Mouse (Mus musculus): ENCODE results near the gene Dact3. TPM values are rescaled to one million over a fixed set of nuclear protein-coding genes. Genes with fewer than 3 reads are reported as not detected.

The Dact3 gene
- polyA plus RNA-seq, 1 experiment = 19.2 TPM

DNA sequence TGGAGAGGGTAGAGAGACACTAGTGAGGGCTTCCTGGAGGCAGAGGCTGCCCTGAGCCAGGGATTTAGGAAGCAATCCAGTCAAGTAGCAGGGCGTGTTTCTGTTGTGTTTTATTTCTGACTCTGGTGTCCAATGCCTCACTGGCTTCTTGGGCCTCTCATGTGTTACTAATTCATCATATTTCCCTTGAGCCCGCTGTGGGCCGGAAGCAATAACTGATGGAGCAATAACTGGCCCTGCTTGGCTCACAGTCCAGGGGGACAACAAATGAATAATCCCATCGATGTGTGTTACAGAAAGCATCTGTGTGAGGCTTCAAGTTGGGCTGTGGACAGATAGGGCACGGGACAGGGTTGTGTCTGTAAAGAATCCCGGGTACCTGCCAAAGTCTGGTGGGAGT lies 37.2 kb downstream of the Dact3 start:
- H3K9me3 ChIP-seq (replicated peaks; ENCODE audit: control insufficient read depth, insufficient read depth, low read length, poor library complexity, severe bottlenecking) = no peaks in the 10 kb centered on the region
- no peak overlapping the region for H3K27ac ChIP-seq (ENCODE audit: insufficient read depth, low read length)
- peaks cover 11% of the 10 kb centered on the region for H3K36me3 ChIP-seq (ENCODE audit: control insufficient read depth, insufficient read depth, low read length, poor library complexity, severe bottlenecking)
- no peak overlapping the region for H3K4me3 ChIP-seq (ENCODE audit: low read depth, low read length)
- no peak for TF ChIP-seq POLR2A (IDR thresholded peaks at IDR 0.05; ENCODE audit: insufficient read depth, low read length)
- no peak for TF ChIP-seq CTCF (IDR thresholded peaks at IDR 0.05; ENCODE audit: low read depth, low read length)
- no peak for TF ChIP-seq EP300 (IDR thresholded peaks at IDR 0.05; ENCODE audit: insufficient read depth, low read depth, low read length)
- H3K4me1 ChIP-seq (ENCODE audit: control insufficient read depth, insufficient read depth, low read length) = no peaks in the 10 kb centered on the region
- no peaks in the 10 kb centered on the region for H3K27me3 ChIP-seq (ENCODE audit: control insufficient read depth, insufficient read depth, low read length, poor library complexity, severe bottlenecking)
- no peak overlapping the region for H3K9ac ChIP-seq (ENCODE audit: low read depth, poor library complexity, severe bottlenecking)

GRCm38 (mm10) chr7:16913806-16914452 lies 38.8 kb downstream of the Dact3 start:
- H3K9ac ChIP-seq (ENCODE audit: low read depth, poor library complexity, severe bottlenecking) = no peak overlapping the region
- no peaks in the 10 kb centered on the region for H3K27me3 ChIP-seq (ENCODE audit: control insufficient read depth, insufficient read depth, low read length, poor library complexity, severe bottlenecking)
- H3K4me3 ChIP-seq (ENCODE audit: low read depth, low read length) = no peak overlapping the region
- H3K4me1 ChIP-seq (ENCODE audit: control insufficient read depth, insufficient read depth, low read length) = no peaks in the 10 kb centered on the region
- no peaks in the 10 kb centered on the region for H3K9me3 ChIP-seq (replicated peaks; ENCODE audit: control insufficient read depth, insufficient read depth, low read length, poor library complexity, severe bottlenecking)
- TF ChIP-seq EP300 (IDR thresholded peaks at IDR 0.05; ENCODE audit: insufficient read depth, low read depth, low read length) = no peak
- no peak for TF ChIP-seq POLR2A (IDR thresholded peaks at IDR 0.05; ENCODE audit: insufficient read depth, low read length)
- peak; percentile 84 for TF ChIP-seq CTCF (IDR thresholded peaks at IDR 0.05; ENCODE audit: low read depth, low read length)
- H3K27ac ChIP-seq (ENCODE audit: insufficient read depth, low read length) = no peak overlapping the region
- peaks cover 17% of the 10 kb centered on the region for H3K36me3 ChIP-seq (ENCODE audit: control insufficient read depth, insufficient read depth, low read length, poor library complexity, severe bottlenecking)

DNA sequence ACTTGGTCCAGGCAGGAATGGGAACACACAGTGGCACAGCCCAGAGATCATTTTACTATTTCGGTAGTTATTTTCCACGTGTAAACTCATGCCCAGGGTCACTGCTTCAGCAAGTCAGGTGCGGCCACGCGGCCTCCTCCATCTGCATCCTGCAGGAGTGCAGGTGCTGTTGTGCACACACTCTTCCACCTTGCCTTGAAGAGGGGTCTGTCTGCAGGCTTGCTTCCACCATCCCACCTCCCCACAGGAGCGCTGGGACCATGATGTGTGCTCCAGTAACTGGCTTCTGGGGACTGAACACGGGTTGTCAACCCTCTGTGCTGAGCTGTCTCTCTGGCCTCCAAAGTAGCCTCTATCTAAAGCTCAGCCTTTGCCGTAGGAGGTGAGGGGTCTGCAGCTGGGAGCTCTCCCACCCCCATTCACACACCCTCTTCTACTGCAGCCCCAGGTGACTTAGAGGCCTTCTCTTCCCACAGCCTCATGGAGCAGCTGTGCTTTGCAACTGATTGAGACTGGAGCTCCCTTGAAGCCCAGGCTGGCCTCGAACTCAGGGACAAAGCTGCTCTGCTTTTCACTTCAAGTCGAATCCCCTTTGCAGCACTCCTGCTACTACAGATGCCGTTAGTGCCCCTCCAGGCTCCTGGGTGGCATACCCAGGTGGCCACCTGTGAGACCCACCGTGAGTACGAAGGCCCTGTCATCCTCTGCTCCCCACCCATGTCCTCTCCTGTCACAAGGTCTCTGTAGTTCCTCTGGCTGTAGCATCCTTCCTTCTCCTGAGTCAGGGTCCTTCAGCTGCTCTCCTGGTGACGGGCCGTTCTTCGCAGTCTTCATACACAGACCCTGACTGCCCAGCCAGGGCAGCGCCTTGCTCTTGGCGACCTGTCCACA lies 39.6 kb downstream of the Dact3 start:
- Histone ChIP-seq H3K4me1 (ENCODE audit: control insufficient read depth, insufficient read depth, low read length) (no peaks in the 10 kb centered on the region), H3K4me3 (ENCODE audit: low read depth, low read length) (no peak overlapping the region), H3K27me3 (ENCODE audit: control insufficient read depth, insufficient read depth, low read length, poor library complexity, severe bottlenecking) (no peaks in the 10 kb centered on the region), H3K36me3 (ENCODE audit: control insufficient read depth, insufficient read depth, low read length, poor library complexity, severe bottlenecking) (peaks cover 17% of the 10 kb centered on the region), H3K9ac (ENCODE audit: low read depth, poor library complexity, severe bottlenecking) (no peak overlapping the region), H3K9me3 (replicated peaks; ENCODE audit: control insufficient read depth, insufficient read depth, low read length, poor library complexity, severe bottlenecking) (no peaks in the 10 kb centered on the region), H3K27ac (ENCODE audit: insufficient read depth, low read length) (no peak overlapping the region)
- TF ChIP-seq POLR2A (IDR thresholded peaks at IDR 0.05; ENCODE audit: insufficient read depth, low read length) (no peak), CTCF (IDR thresholded peaks at IDR 0.05; ENCODE audit: low read depth, low read length) (no peak), EP300 (IDR thresholded peaks at IDR 0.05; ENCODE audit: insufficient read depth, low read depth, low read length) (no peak)

DNA sequence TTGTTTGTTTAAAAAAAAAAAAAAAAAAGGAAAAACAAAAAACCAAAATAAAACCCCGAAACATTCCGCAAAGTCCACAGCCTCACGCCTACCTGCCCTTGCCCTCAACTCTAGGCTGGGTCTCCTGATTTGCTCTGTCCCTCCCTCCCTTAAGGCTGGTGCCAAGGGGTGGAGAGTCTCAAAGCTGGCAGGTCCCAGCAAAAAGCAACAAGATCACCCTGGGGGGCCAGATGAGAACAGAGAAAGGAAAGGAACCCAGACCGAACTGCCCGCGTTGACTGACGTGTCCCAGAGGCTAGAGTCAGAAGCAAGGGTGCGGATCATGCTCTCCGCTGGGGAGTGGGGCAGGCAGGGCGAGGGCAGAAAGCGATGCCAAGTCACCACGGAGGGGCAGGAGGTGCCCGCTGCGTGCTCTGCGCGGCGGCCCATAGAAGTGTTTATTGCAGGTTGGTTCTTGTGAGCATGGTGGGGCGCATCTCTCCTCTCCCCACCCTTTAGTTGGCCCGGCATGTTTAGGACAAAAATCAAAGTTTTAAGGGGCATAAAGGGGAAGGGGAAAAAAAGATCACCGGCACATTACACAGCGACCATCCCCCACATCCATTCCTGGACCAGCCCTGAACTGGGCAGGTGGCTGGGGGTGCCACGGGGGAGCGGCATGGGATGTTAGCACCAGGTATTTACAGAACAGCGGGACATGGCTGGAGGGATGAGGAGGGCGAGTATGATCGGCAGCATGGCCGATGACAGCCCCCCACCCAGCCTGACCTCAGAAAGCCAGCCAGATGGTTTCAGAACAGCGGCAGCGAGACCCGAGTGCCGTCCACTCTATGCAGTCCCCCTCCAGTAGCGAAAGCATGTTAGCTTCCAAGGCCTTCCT lies 40.6 kb downstream of the Dact3 start:
- peaks cover 2% of the 10 kb centered on the region for H3K4me1 ChIP-seq (ENCODE audit: control insufficient read depth, insufficient read depth, low read length)
- peaks cover 17% of the 10 kb centered on the region for H3K36me3 ChIP-seq (ENCODE audit: control insufficient read depth, insufficient read depth, low read length, poor library complexity, severe bottlenecking)

GRCm38 (mm10) chr7:16916342-16917265 lies 41.5 kb downstream of the Dact3 start:
- peaks cover 4% of the 10 kb centered on the region for H3K4me1 ChIP-seq (ENCODE audit: control insufficient read depth, insufficient read depth, low read length)

More for the DNA sequence above, 40.6 kb downstream of the Dact3 start:
- Histone ChIP-seq H3K9me3 (replicated peaks; ENCODE audit: control insufficient read depth, insufficient read depth, low read length, poor library complexity, severe bottlenecking) (no peaks in the 10 kb centered on the region), H3K27ac (ENCODE audit: insufficient read depth, low read length) (no peak overlapping the region), H3K9ac (ENCODE audit: low read depth, poor library complexity, severe bottlenecking) (no peak overlapping the region), H3K4me3 (ENCODE audit: low read depth, low read length) (no peak overlapping the region), H3K27me3 (ENCODE audit: control insufficient read depth, insufficient read depth, low read length, poor library complexity, severe bottlenecking) (no peaks in the 10 kb centered on the region)
- TF ChIP-seq EP300 (IDR thresholded peaks at IDR 0.05; ENCODE audit: insufficient read depth, low read depth, low read length) (no peak), CTCF (IDR thresholded peaks at IDR 0.05; ENCODE audit: low read depth, low read length) (no peak), POLR2A (IDR thresholded peaks at IDR 0.05; ENCODE audit: insufficient read depth, low read length) (no peak)

More at GRCm38 (mm10) chr7:16916342-16917265, 41.5 kb downstream of the Dact3 start:
- H3K9ac ChIP-seq (ENCODE audit: low read depth, poor library complexity, severe bottlenecking) = no peak overlapping the region
- H3K27me3 ChIP-seq (ENCODE audit: control insufficient read depth, insufficient read depth, low read length, poor library complexity, severe bottlenecking) = no peaks in the 10 kb centered on the region
- H3K9me3 ChIP-seq (replicated peaks; ENCODE audit: control insufficient read depth, insufficient read depth, low read length, poor library complexity, severe bottlenecking) = no peaks in the 10 kb centered on the region
- no peak overlapping the region for H3K4me3 ChIP-seq (ENCODE audit: low read depth, low read length)
- TF ChIP-seq CTCF (IDR thresholded peaks at IDR 0.05; ENCODE audit: low read depth, low read length) = no peak
- no peak for TF ChIP-seq EP300 (IDR thresholded peaks at IDR 0.05; ENCODE audit: insufficient read depth, low read depth, low read length)
- TF ChIP-seq POLR2A (IDR thresholded peaks at IDR 0.05; ENCODE audit: insufficient read depth, low read length) = no peak
- H3K27ac ChIP-seq (ENCODE audit: insufficient read depth, low read length) = no peak overlapping the region
- peaks cover 17% of the 10 kb centered on the region for H3K36me3 ChIP-seq (ENCODE audit: control insufficient read depth, insufficient read depth, low read length, poor library complexity, severe bottlenecking)
